Mouse (Mus musculus) liver, adult 2 months (tissue): Measurements from ENCODE around the gene Hist1h1d.

Experiments
- CTCF ChIP-seq: fragments of 200-500 bp; IDR thresholded peaks from 2 replicates; pipeline ENCODE4 v1.5.1; 2011; ENCODE audit warnings: low read depth, low read length, control low read depth
- POLR2A ChIP-seq: fragments of 200-500 bp; IDR thresholded peaks from 2 replicates; pipeline ENCODE4 v1.6.1; 2011; ENCODE audit warnings: low read length, control low read depth; ENCODE audit not compliant: insufficient read depth; ENCODE audit errors: extremely low read depth

- TF ChIP-seq POLR2A, result no peak
- no peak for TF ChIP-seq CTCF
Observed at GRCm38 (mm10) chr13:23515826-23516620, 37.0 kb upstream of the Hist1h1d start.
